Mouse (Mus musculus): Measurements from ENCODE around the gene Olfr926.

- no peak for TF ChIP-seq CTCF (IDR thresholded peaks at IDR 0.05)
- TF ChIP-seq EP300 (IDR thresholded peaks at IDR 0.05) = no peak
Measured at GRCm38 (mm10) chr9:38876826-38877225, at the start of gene Olfr926.
